Mouse (Mus musculus) heart, embryonic 16.5 days (tissue): ENCODE results near the gene Nat8f2. TPM values are rescaled to one million over a fixed set of nuclear protein-coding genes. Genes with fewer than 3 reads are reported as not detected.
"Not testable (repeated sequence)": the region's sequence is repeated elsewhere in the genome, so short reads cannot be mapped to it uniquely, and the experiment has no call there.

Experiments used
- ATAC-seq: fragments of 200-750 bp; cut with Nextera tagmentation; replicated peaks from 2 replicates; pipeline ENCODE4 v1.8.0; 2017; ENCODE audit warnings: moderate number of reproducible peaks; ENCODE audit not compliant: insufficient read depth, low FRiP score; ENCODE audit errors: extremely low read depth
- H3K27ac ChIP-seq: fragments of 300-500 bp; sonication (generic); 2 replicates; pipeline ENCODE4 v1.5.1; 2014; ENCODE audit warnings: mild to moderate bottlenecking, low read length, control low read depth, moderate library complexity
- H3K27me3 ChIP-seq: fragments of 300-500 bp; sonication (generic); 2 replicates; pipeline ENCODE4 v1.6.1; 2014; ENCODE audit warnings: low read length, mixed read lengths; ENCODE audit not compliant: control insufficient read depth, insufficient read depth
- H3K36me3 ChIP-seq: fragments of 300-500 bp; sonication (generic); 2 replicates; pipeline ENCODE4 v1.6.1; 2014; ENCODE audit not compliant: control insufficient read depth, insufficient read depth
- H3K4me1 ChIP-seq: fragments of 300-500 bp; sonication (generic); 2 replicates; pipeline ENCODE4 v1.6.1; 2014; ENCODE audit warnings: low read length, mixed read lengths; ENCODE audit not compliant: control insufficient read depth, insufficient read depth
- H3K4me2 ChIP-seq: fragments of 300-500 bp; sonication (generic); 2 replicates; pipeline ENCODE4 v1.6.1; 2014; ENCODE audit warnings: low read depth, mild to moderate bottlenecking, control low read depth, low read length
- H3K4me3 ChIP-seq: fragments of 300-500 bp; sonication (generic); 2 replicates; pipeline ENCODE4 v1.5.1; 2014; ENCODE audit warnings: mild to moderate bottlenecking, control low read depth, low read length
- H3K9ac ChIP-seq: fragments of 300-500 bp; sonication (generic); 2 replicates; pipeline ENCODE4 v1.6.1; 2014; ENCODE audit warnings: low read length, control low read depth
- H3K9me3 ChIP-seq: fragments of 300-500 bp; sonication (generic); replicated peaks from 2 replicates; pipeline ENCODE4 v1.6.1; 2016; ENCODE audit warnings: low read length; ENCODE audit not compliant: control insufficient read depth
- WGBS: fragments of 180-500 bp; shearing (Covaris S2); extraction: QIAGEN DNeasy Blood & Tissue Kit; methylation state at CpG from one replicate; pipeline ENCODE4 v1.1.7; 2014; 5-methylcytosine and 5-hydroxymethylcytosine counted together
- polyA plus RNA-seq: library from polyadenylated mRNA; unstranded; fragments of >200 nt; fragmentation: Nextera tagmentation; extraction: Ambion mirVana; gene quantifications from 2 replicates; pipeline ENCODE4 v1.2.1, GENCODE M21; 2015

Gene Nat8f2
- polyA plus RNA-seq, 1 experiment from 2014 or later = not detected

GRCm38 (mm10) chr6:85904642-85905061 is 35.7 kb upstream of the Nat8f2 start, which contains the start of gene Nat8f4:
Gene Nat8f4 (minus strand): TSS chr6:85904884.
- ATAC-seq = peak; percentile 67; the same call in 1 of the 2 replicates
- Histone ChIP-seq H3K4me3 (peak within 1 kb of the TSS; percentile 41), H3K4me2 (peak within 1 kb of the TSS; percentile 45)
- H3K4me1 ChIP-seq, H3K27me3 ChIP-seq, H3K9me3 ChIP-seq, H3K27ac ChIP-seq, H3K36me3 ChIP-seq, H3K9ac ChIP-seq: not testable (repeated sequence)
- 15% methylated on average over 20 of the region's 20 CpGs for WGBS

- Histone ChIP-seq H3K27ac (no peak overlapping the region), H3K9me3 (no peaks in the 10 kb centered on the region)
- ATAC-seq = no peak
These were observed 33.3 kb upstream of the Nat8f2 start for GRCm38 (mm10) chr6:85902303-85902702.

DNA sequence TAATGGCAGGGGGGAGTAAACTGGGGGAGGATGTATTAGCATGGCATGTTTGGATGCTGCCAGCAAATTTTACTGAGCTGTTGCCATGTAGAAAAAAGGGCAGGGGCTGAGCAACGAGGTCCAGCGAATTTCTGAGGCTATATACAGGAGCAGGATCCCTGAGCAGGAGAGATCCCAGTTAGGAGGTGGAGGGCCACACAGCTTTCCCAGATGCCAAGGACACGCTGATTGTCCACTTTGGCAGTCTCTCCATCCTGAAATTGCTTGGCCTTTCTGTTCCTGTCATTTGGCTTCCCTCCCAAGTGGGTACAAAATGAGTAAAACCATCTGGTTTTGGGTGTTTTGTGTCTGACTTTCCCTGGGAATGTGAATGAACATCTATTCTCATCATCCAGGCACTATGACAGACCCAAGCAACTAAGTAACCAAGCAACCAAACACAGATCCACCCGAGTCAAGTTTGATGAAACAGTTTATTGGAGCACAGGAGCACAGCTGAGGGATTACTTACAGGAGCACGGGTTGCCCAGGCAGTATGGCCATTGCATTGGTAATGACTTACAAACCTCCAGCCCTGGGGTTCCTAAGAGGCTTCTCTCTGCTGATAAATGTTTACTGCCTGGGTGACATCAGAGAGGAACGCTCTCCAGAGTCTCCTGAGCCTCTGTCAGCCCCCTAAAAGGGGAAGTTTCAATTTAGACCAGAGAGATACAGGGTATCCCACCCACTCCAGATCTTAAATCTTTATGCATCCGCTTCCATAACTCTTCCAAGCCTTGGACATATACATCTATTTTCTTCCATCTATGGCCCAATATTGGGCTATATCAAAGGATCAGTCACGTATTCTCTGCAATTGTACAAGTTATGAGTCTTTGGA is 29.9 kb upstream of the Nat8f2 start:
- not testable (repeated sequence) for H3K4me1 ChIP-seq, H3K4me2 ChIP-seq, H3K9me3 ChIP-seq, H3K27ac ChIP-seq, H3K9ac ChIP-seq, H3K27me3 ChIP-seq, ATAC-seq, H3K36me3 ChIP-seq, H3K4me3 ChIP-seq
- WGBS = 61% methylated on average over 7 of the region's 8 CpGs

More at GRCm38 (mm10) chr6:85902303-85902702, 33.3 kb upstream of the Nat8f2 start:
- H3K36me3 ChIP-seq = no peaks in the 10 kb centered on the region
- H3K27me3 ChIP-seq = no peaks in the 10 kb centered on the region
- no peaks in the 10 kb centered on the region for H3K4me1 ChIP-seq
- H3K4me3 ChIP-seq = no peak overlapping the region
- no peak overlapping the region for H3K9ac ChIP-seq
- H3K4me2 ChIP-seq = no peak overlapping the region
- 91% methylated on average over 2 of the region's 2 CpGs for WGBS

- H3K9me3 ChIP-seq = peaks cover 13% of the 10 kb centered on the region
- H3K4me1 ChIP-seq, ATAC-seq, H3K4me2 ChIP-seq, H3K27me3 ChIP-seq, H3K27ac ChIP-seq, H3K4me3 ChIP-seq, H3K9ac ChIP-seq, H3K36me3 ChIP-seq: not testable (repeated sequence)
- WGBS = 62% methylated on average over 25 of the region's 25 CpGs
These were observed 26.2 kb upstream of the Nat8f2 start for GRCm38 (mm10) chr6:85895061-85895648.

DNA sequence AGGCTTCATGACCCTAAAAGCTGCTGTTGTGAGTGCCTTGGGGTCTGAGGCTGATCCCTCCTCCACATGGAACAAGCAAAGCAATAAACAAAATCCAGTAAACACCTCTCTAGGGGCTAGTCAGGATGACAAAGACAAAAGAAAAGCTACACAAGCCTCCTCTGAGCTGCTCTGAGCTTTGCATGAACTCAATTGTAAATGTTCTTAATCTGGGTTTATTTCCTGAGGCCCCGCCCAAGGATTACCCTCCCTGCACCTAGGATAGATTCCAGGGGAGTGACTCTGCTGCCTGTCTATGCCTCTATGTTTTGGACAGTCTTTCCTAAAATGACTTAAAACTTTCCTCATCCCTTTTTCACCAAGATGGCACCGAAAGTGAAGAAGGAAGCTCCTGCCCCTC is 20.0 kb upstream of the Nat8f2 start:
- Histone ChIP-seq H3K27me3 (no peaks in the 10 kb centered on the region), H3K4me3 (no peak overlapping the region), H3K9me3 (peaks cover 13% of the 10 kb centered on the region), H3K4me1 (no peaks in the 10 kb centered on the region), H3K36me3 (no peaks in the 10 kb centered on the region), H3K27ac (no peak overlapping the region), H3K4me2 (no peak overlapping the region), H3K9ac (no peak overlapping the region)
- WGBS = 74% methylated on average over 2 of the region's 2 CpGs
- ATAC-seq = no peak

GRCm38 (mm10) chr6:85884311-85884710 is 15.4 kb upstream of the Nat8f2 start:
- Histone ChIP-seq H3K36me3 (no peaks in the 10 kb centered on the region), H3K9me3 (peaks cover 11% of the 10 kb centered on the region), H3K27me3 (no peaks in the 10 kb centered on the region), H3K9ac (no peak overlapping the region), H3K4me2 (no peak overlapping the region), H3K4me1 (no peaks in the 10 kb centered on the region), H3K4me3 (no peak overlapping the region), H3K27ac (no peak overlapping the region)
- WGBS = 85% methylated on average over 1 of the region's 1 CpGs
- ATAC-seq = no peak

DNA sequence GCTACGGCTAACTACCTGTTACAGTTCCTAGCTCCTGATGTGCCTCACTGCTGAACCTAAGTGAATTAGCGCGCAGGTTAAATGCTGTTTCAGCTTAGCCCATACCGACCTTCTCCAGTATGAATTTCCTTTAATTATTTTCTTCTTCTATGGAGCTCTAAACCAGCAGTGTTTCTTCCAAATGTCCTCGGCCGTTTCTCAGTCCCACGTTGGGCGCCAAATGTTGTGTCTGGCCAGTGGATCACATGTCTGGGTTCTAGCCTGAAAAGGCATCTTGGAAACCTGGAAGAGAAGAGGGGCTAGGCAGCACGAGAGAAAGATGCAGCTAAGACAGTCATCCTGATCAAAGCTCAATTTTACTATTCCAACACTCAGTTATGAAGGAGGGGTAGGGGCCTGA is 14.3 kb upstream of the Nat8f2 start:
- not testable (repeated sequence) for H3K4me2 ChIP-seq, H3K4me3 ChIP-seq, H3K9ac ChIP-seq, ATAC-seq, H3K27ac ChIP-seq, H3K36me3 ChIP-seq, H3K4me1 ChIP-seq, H3K27me3 ChIP-seq
- whole genome bisulfite sequencing = 88% methylated on average over 9 of the region's 9 CpGs
- H3K9me3 ChIP-seq = peaks cover 11% of the 10 kb centered on the region

DNA sequence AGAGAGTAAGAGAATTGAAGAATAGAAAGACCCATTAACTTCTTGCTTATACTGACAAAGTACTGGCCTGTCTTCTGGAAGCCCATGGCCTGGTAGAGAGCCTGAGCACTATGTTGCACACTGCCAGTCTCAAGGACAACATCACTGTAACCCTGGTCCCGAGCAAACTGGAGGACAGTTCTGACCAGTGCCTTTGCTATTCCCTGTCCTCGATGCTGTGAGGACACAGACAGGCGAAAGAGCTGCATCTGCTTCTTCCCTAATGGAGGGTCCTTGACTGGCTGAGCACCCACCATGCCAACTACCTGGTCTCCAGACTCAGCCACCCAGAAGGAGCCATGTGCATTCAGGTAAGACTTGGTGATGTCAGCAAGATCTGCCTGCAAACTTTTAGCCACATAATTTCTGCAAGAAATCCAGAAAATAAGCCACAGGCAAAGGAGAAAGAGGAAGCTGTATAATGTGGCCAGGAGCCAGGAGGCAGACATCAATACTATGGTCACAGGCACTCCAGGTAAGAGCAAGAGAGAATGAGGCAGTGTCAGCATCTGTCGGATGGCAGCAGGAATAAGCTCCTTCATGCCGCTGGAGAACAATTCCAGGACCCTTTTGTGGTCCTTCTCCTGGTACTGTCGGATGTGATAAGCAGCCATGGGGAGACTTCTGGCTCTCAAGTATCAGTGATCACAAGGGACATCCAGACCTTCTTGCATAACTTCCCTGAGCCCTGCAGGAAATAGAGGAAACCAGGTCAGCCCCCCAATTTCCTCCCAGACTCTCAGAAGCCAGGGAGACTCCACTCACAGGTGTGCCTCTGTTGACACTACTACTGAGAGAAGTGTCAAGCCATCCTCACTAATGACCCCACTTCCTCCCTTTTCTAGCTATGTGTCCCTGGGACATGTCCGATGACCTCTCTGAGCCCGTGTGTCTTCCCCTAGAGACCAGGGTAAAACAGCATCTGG is 950 bp downstream of the Nat8f2 start:
- Histone ChIP-seq H3K27me3 (no peaks in the 10 kb centered on the region), H3K4me3 (no peak overlapping the region), H3K4me2 (no peak overlapping the region), H3K4me1 (no peaks in the 10 kb centered on the region), H3K27ac (no peak overlapping the region), H3K9ac (no peak overlapping the region), H3K36me3 (no peaks in the 10 kb centered on the region), H3K9me3 (no peaks in the 10 kb centered on the region)
- ATAC-seq = no peak
- 57% methylated on average over 8 of the region's 8 CpGs for WGBS
